Mouse (Mus musculus): ENCODE data around the gene Gucy2c. TPM values are rescaled to one million over a fixed set of nuclear protein-coding genes. Genes with fewer than 3 reads are reported as not detected.

Gucy2c gene
- polyA plus RNA-seq, 1 experiment: 0.34 TPM

DNA sequence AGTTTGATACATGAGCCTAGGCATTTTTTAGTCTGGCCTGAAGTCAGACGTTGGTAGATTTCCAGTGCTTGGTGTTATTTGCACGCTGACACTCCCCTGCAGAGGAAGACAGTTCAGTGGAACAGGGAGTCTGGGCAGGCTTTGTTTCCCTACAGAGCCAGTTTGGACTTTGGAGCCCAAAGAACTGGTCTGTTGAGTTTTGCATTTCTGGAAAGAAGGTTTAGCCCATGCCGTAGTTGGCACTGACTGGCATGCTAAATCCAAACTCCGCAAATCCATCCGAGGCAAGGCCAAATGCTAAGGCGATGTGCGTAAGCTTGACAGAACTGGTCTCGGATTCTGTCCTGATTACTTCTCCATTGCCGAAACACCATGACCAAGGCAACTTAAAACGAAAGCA, 29.6 kb upstream of the Gucy2c start:
- DNase-seq (ENCODE audit: low read depth): no peak
- TF ChIP-seq CTCF (IDR thresholded peaks at IDR 0.05; ENCODE audit: borderline replicate concordance, extremely low read depth, insufficient read depth, insufficient read length) (no peak), POLR2A (IDR thresholded peaks at IDR 0.05; ENCODE audit: borderline replicate concordance, extremely low read depth, insufficient read depth, insufficient read length, poor library complexity, severe bottlenecking) (no peak)

DNA sequence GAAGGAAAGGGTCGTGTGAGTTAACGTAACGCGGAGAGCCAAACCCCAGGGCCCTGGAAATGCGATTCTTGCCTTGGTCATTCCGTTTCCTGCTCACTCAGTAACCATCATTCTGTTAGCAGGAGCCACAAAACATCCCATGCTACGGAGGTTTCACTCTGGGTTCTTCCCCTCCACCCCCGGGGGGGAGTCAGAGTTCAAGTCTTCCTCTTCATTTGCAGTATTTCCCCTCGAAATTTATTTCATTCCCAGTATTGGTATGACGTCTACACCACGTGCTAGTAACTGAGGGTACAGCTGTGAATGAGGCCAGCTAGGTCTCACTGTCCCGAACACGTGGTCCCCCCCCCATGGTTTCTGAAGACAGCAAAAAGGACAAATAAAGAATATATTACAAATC, 28.1 kb upstream of the Gucy2c start:
- DNase-seq (ENCODE audit: low read depth): no peak
- TF ChIP-seq CTCF (IDR thresholded peaks at IDR 0.05; ENCODE audit: borderline replicate concordance, extremely low read depth, insufficient read depth, insufficient read length) (no peak), POLR2A (IDR thresholded peaks at IDR 0.05; ENCODE audit: borderline replicate concordance, extremely low read depth, insufficient read depth, insufficient read length, poor library complexity, severe bottlenecking) (no peak)

DNA sequence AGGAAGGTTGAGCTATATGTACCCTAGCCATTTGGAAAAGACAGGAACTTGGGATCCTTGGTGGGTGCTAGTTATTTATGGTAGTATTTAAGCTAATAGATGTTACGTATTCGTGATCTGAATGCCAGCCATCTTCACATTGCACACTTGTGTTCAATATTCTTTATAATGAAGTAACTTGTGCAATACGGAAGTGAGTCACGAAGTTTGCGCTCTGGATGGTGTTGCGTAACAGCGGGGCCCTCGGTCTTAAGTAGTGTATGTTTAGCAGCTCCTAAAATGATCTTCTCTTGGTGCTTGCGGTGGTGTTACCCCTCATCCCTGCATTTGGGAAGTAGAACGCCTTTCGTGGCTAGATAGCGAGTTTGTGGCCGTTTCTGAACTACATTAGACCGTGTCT, 27.5 kb upstream of the Gucy2c start:
- TF ChIP-seq POLR2A (IDR thresholded peaks at IDR 0.05; ENCODE audit: borderline replicate concordance, extremely low read depth, insufficient read depth, insufficient read length, poor library complexity, severe bottlenecking) (no peak), CTCF (IDR thresholded peaks at IDR 0.05; ENCODE audit: borderline replicate concordance, extremely low read depth, insufficient read depth, insufficient read length) (no peak)

DNA sequence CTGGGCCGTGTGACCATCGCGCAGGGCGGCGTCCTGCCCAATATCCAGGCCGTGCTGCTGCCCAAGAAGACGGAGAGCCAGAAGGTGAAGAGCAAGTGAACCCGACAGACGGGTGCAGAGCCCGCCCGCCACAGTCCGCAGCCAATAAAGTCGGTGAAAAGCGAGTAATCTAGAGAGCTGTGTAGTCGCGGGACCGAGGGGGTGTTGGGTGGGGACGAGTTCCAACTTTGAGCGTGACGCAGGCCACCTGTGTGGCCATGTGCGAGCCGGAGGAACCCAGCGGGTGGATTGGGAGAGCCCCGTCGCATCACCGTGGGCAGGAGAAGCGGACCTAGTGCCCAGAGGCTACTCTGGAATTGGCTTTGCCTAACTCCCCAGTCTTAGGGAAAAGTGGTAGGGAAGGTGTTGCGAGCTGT, 27.1 kb upstream of the Gucy2c start:
- peak; percentile 23 for DNase-seq (ENCODE audit: low read depth)
- no peak for TF ChIP-seq POLR2A (IDR thresholded peaks at IDR 0.05; ENCODE audit: borderline replicate concordance, extremely low read depth, insufficient read depth, insufficient read length, poor library complexity, severe bottlenecking)
- TF ChIP-seq CTCF (IDR thresholded peaks at IDR 0.05; ENCODE audit: borderline replicate concordance, extremely low read depth, insufficient read depth, insufficient read length): no peak

More for the DNA sequence above, 27.5 kb upstream of the Gucy2c start:
- no peak for DNase-seq (ENCODE audit: low read depth)

DNA sequence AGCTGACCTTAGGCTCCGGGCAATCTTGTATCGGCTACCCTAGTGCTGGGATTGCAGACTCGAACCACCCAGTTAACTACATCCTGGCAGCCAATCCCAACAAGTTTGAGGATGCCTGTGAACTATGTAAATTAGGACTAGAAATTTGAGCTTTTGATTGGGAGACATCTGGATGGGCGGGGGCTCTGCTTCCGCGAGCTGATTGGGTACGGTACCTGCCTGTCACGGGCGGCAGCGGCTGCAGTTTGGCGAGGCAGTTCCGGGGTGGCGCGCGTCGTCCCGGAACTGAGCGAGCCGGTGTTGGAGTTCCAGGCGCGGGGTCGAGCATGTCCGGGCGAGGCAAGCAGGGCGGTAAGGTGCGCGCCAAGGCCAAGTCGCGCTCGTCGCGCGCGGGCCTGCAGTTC, 26.5 kb upstream of the Gucy2c start, which contains the start of gene H2afj:
Gene H2afj, plus strand, starts transcription at position 231 of the 404 bp plus-strand sequence.
- TF ChIP-seq CTCF (IDR thresholded peaks at IDR 0.05; ENCODE audit: borderline replicate concordance, extremely low read depth, insufficient read depth, insufficient read length) (no peak), POLR2A (IDR thresholded peaks at IDR 0.05; ENCODE audit: borderline replicate concordance, extremely low read depth, insufficient read depth, insufficient read length, poor library complexity, severe bottlenecking) (0 out of 2 replicates have a peak, but pooled peaks have one; percentile 21)
- peak; percentile 99 for DNase-seq (ENCODE audit: low read depth)

DNA sequence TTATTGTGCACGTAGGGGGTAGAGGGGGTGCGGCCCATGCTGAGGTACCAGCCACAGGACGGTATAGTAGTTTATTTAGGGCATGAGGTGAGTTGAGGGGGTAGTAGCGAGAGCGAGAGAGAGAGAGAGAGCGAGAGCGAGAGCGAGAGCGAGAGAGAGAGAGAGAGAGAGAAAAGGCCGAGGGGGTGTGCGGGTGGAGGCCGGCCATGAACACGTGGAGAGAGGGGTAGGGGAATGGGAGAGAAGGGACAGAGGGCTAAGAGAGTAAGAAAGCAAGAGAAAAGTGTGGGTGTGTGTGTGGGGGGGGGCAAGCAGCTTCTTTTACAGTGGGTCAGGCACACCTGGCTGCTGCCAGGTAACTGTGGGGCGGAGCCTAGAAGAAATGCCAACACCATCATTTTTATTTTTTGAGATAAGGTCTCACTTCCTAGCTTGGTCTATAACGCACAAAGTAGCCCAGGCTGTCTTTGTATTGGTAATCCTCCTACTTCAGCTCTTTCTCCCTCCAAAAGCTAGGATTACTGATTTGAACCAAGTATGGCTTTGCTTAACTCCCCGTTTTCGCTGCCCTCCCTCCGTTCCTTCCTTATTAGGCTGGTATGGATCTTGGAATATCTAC, 25.9 kb upstream of the Gucy2c start:
- no peak for TF ChIP-seq CTCF (IDR thresholded peaks at IDR 0.05; ENCODE audit: borderline replicate concordance, extremely low read depth, insufficient read depth, insufficient read length)
- TF ChIP-seq POLR2A (IDR thresholded peaks at IDR 0.05; ENCODE audit: borderline replicate concordance, extremely low read depth, insufficient read depth, insufficient read length, poor library complexity, severe bottlenecking): no peak
- no peak for DNase-seq (ENCODE audit: low read depth)

- TF ChIP-seq POLR2A (IDR thresholded peaks at IDR 0.05; ENCODE audit: borderline replicate concordance, extremely low read depth, insufficient read depth, insufficient read length, poor library complexity, severe bottlenecking) (no peak), CTCF (IDR thresholded peaks at IDR 0.05; ENCODE audit: borderline replicate concordance, extremely low read depth, insufficient read depth, insufficient read length) (no peak)
- DNase-seq (ENCODE audit: low read depth): no peak
Observed at GRCm38 (mm10) chr6:136806819-136807218, 25.3 kb upstream of the Gucy2c start.

DNA sequence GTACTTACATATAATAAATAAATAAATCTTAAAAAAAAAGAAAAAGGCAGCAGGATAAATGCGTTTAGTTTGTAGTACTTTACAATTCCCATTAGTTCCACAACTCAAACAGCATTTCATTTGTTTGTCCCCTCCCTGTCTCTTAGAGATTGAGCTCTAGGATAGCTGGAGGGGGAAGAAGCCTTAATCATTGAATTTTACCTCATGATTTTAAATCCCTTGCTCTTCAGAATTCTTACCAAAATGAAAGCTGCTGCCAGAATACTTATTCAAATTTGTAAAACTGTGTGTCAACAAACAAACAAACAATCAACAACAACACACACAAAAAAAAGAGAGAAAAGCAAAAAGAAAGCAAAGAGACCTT, 23.8 kb upstream of the Gucy2c start:
- no peak for TF ChIP-seq POLR2A (IDR thresholded peaks at IDR 0.05; ENCODE audit: borderline replicate concordance, extremely low read depth, insufficient read depth, insufficient read length, poor library complexity, severe bottlenecking)
- no peak for TF ChIP-seq CTCF (IDR thresholded peaks at IDR 0.05; ENCODE audit: borderline replicate concordance, extremely low read depth, insufficient read depth, insufficient read length)
- DNase-seq (ENCODE audit: low read depth): no peak

DNA sequence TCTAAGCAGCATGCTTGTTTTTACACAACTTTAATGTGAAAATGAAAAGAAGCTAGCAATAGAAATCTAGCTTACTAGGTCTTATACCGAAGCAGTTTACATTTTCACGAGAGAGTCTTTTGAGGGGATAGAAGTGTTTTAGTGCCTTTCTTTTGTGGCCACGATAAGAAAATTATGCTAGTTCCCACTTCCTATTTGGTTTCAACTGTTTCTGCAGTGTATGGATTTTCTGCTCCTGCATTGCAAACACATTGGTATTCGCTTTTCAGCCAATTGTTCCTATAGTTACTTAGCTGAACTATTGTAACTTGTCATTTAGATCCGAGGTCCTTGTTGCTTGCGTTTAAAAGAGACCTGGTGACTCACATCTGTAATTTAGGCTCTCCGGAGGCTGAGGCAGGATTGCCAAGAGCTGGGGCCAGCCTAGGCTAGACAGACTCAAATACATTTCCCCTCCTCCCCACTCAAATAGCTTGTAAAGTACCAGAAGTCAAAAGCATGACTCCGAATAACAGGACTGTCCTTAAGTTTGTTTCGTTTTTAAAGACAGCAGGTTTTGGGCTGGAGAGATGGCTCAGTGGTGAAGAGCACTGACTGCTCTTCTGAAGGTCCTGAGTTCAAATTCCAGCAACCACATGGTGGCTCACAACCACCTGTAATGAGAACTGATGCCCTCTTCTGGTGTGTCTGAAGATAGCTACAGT, 23.3 kb upstream of the Gucy2c start:
- no peak for TF ChIP-seq POLR2A (IDR thresholded peaks at IDR 0.05; ENCODE audit: borderline replicate concordance, extremely low read depth, insufficient read depth, insufficient read length, poor library complexity, severe bottlenecking)
- no peak for TF ChIP-seq CTCF (IDR thresholded peaks at IDR 0.05; ENCODE audit: borderline replicate concordance, extremely low read depth, insufficient read depth, insufficient read length)

DNA sequence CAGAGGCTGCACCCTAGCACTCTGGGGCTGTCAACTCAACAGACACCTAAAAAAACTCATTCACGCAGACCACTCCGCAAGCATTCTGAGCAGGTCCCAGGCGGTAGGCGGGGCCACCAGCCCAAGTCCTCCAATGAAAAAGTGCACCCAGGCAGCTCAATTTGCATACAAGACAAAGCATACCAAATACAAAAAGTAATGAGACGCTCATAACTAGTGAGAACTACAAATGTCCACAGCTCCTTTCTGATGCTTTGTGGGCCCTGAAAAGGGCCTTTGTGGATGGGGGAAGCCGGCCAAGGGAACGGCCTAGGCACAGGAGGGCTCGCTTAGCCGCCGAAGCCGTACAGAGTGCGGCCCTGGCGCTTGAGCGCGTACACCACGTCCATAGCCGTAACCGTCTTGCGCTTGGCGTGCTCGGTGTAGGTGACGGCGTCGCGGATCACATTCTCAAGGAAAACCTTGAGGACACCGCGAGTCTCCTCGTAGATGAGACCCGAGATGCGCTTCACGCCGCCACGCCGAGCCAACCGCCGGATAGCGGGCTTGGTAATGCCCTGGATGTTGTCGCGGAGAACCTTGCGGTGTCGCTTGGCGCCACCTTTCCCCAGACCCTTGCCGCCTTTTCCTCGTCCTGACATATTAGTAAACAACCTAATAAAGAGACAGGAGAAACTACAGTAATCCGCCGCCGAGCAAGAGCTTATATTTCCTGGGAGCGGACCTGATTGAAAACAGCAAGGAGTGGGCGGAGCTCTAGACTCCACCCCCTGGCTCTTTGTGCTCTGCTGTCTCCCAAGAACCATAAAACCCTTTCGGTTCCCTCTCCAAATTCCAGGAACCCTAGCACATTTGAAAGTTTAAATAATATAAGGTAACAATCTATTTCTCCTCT, 22.4 kb upstream of the Gucy2c start, which contains the start of gene Hist4h4:
Gene Hist4h4, minus strand, starts transcription at position 677 of the 895 bp plus-strand sequence.
- DNase-seq (ENCODE audit: low read depth): peak; percentile 97
- TF ChIP-seq POLR2A (IDR thresholded peaks at IDR 0.05; ENCODE audit: borderline replicate concordance, extremely low read depth, insufficient read depth, insufficient read length, poor library complexity, severe bottlenecking) (peak; percentile 81; the same call in 1 of the 2 replicates), CTCF (IDR thresholded peaks at IDR 0.05; ENCODE audit: borderline replicate concordance, extremely low read depth, insufficient read depth, insufficient read length) (no peak)

More for the DNA sequence above, 23.3 kb upstream of the Gucy2c start:
- no peak for DNase-seq (ENCODE audit: low read depth)

Measured in brain, embryonic 14.5 days (tissue).